Mouse (Mus musculus) ES-E14 (cell line): Measurements from ENCODE around the gene Ctps2.

Experiments used
- CHD2 ChIP-seq: IDR thresholded peaks from 2 replicates; pipeline ENCODE4 v1.6.1; 2014; ENCODE audit warnings: mild to moderate bottlenecking, low read depth, low read length, inconsistent platforms
- HCFC1 ChIP-seq: IDR thresholded peaks from 2 replicates; pipeline ENCODE4 v1.6.1; 2012; ENCODE audit warnings: low read length, inconsistent platforms, borderline replicate concordance; ENCODE audit not compliant: insufficient read depth
- MAFK ChIP-seq: IDR thresholded peaks from 2 replicates; pipeline ENCODE4 v1.6.1; 2014; ENCODE audit warnings: mild to moderate bottlenecking, low read depth, low read length, inconsistent platforms; ENCODE audit not compliant: insufficient read depth
- ZC3H11A ChIP-seq: IDR thresholded peaks from 2 replicates; pipeline ENCODE4 v1.6.1; 2012; ENCODE audit warnings: low read depth, mild to moderate bottlenecking, inconsistent platforms, low read length, borderline replicate concordance
- ZNF384 ChIP-seq: IDR thresholded peaks from 2 replicates; pipeline ENCODE4 v1.6.1; 2012; ENCODE audit warnings: low read depth, low read length, inconsistent platforms

GRCm38 (mm10) chrX:162931467-162931866, 30.4 kb downstream of the Ctps2 start:
- TF ChIP-seq ZNF384 (no peak), MAFK (no peak), CHD2 (no peak), ZC3H11A (no peak), HCFC1 (no peak)
